Mouse (Mus musculus): ENCODE results near the gene Col7a1.

Gene Col7a1

GRCm38 (mm10) chr9:109016973-109017604 lies 63.7 kb downstream of the Col7a1 start:
- intact Hi-C loops (cut with DNase I): no loop called here

DNA sequence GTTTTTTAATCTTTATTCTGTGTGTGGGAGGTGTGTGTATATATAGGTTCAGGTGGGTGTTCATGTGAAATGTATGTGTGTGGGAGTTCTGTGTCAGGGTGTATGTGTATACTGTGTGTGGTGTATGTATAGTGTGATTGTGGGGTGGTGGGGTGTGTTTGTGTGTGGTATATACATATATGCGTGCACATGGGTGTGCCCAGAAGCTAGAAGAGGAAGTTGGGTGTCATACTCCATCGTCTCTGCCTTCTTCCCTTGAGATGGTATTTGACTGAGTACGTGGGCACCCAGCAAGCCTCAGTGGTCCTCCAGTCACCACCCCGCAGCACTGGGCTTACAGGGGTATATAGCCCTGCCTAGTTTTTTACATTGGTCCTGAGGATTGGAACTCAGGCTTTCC lies 68.0 kb downstream of the Col7a1 start:
- intact Hi-C loops (cut with DNase I): no loop called here

DNA sequence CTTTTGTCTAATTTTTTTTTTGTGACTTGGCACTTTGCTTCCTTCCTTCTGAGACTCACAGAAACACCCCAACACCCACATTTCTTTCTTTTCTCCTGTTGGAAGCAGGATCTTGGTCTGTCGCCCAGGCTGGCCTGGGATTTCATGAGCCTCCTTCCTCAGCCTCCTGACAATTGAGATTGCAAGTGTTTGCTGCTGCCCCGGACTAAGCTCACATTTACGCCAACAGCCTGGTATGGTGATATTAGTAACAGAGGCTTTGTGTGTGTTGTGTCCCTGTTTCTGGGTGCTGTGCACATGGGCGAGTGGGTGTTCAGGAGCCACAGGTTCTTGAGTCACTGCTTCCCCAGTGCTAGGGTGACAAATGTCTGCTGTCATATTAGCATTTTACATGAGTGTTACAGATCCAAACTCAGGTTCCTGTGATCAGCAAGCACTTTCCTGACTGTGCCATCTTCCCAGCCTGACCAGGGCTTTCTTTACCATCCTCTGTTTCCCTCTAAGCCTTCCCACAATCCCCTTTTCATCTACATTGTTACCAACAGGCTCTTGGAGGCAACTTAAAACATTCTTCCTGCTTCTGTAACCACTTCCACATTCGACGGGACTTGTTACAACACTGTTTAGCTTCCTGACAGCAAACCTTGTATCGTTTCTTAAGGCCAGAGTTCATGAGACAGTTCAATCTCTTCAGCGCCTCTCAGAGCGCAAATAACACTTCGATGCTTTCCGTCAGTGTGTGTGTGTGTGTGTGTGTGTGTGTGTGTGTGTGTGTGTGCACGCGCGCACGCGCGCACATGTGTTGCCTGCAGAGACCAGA lies 69.7 kb downstream of the Col7a1 start:
- intact Hi-C loops (cut with DNase I): no loop called here

GRCm38 (mm10) chr9:109027521-109027920 lies 74.1 kb downstream of the Col7a1 start:
- intact Hi-C loops (cut with DNase I): no loop called here

DNA sequence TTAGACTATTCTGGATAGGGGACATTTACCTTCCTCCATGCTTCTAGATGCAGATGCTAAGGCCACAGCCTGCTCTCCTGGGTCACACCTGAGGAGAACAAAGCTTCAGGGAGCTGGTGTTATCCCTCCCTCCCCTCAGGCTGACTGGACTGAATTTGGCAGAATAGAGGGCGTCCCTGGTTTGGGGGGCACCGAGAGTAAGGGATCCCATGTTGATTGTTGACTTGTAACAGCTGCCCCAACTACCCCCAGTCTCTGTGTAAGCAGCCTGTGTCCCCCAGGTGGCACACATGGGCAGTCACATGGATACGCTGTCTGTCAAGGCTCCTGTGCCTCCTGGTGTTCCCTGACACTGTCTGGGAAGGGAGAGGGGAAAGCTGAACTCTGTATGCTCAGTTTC lies 75.0 kb downstream of the Col7a1 start:
- intact Hi-C loops (cut with DNase I): no loop called here

- intact Hi-C loops (cut with DNase I): no loop called here
Observed at GRCm38 (mm10) chr9:109028919-109029318, 75.5 kb downstream of the Col7a1 start.

DNA sequence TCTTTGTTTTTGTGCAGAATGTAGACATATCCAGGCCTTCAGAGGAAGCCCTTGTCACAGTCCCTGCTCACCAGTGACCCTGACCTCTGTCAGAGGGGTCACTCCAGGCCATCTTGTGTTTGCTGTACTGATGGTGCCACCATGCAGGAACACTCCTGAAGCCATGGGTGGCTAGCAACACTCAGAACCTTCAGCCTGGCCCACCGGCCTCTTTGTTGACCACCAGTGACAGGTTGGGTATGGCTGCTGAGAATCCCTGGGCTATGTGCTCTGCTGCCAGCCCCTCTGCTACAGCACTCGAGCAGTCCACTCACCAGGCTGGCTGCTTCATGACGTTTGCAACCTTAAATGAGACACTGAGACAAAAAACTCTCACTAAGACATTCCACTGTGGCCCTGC lies 76.9 kb downstream of the Col7a1 start:
- intact Hi-C loops (cut with DNase I): no loop called here

- intact Hi-C loops (cut with DNase I): no loop called here
Observed at GRCm38 (mm10) chr9:109031001-109031400, 77.6 kb downstream of the Col7a1 start.

- intact Hi-C loops (cut with DNase I): no loop called here
Observed at GRCm38 (mm10) chr9:109031686-109032085, 78.3 kb downstream of the Col7a1 start.

- intact Hi-C loops (cut with DNase I): no loop called here
Observed at GRCm38 (mm10) chr9:109032435-109032834, 79.0 kb downstream of the Col7a1 start.

Small RNA genes within 50 kb of the gene (microRNA-seq; reads per million reads assigned to microRNA genes)
- 0 reads per million in 2 experiments for gene Mir711

All from adrenal gland (tissue).